Mouse (Mus musculus): ENCODE measurements around the gene 4930558C23Rik. TPM values are rescaled to one million over a fixed set of nuclear protein-coding genes. Genes with fewer than 3 reads are reported as not detected.

4930558C23Rik gene
- polyA plus RNA-seq, 1 experiment from 2014 or later = not detected

Other genes starting within 250 kb of the 4930558C23Rik start
- gene Sema6c, start 242.4 kb downstream of the 4930558C23Rik start, polyA plus RNA-seq (2016; fragmentation: Nextera tagmentation; extraction: Ambion mirVana) = 24.2 and 26.4 TPM in 2 replicates
- gene Gabpb2, start 184.9 kb downstream of the 4930558C23Rik start, polyA plus RNA-seq (2016; fragmentation: Nextera tagmentation; extraction: Ambion mirVana) = 14.7 and 15.3 TPM in 2 replicates
- 82.3 and 86.8 TPM in 2 replicates for gene Cdc42se1, start 174.1 kb downstream of the 4930558C23Rik start, polyA plus RNA-seq (2016; fragmentation: Nextera tagmentation; extraction: Ambion mirVana)
- gene Mllt11, start 170.7 kb downstream of the 4930558C23Rik start, polyA plus RNA-seq (2016; fragmentation: Nextera tagmentation; extraction: Ambion mirVana) = 24.9 and 32.9 TPM in 2 replicates
- gene Gm128, start 161.2 kb downstream of the 4930558C23Rik start, polyA plus RNA-seq (2016; fragmentation: Nextera tagmentation; extraction: Ambion mirVana) = 0.49 and 0.70 TPM in 2 replicates
- gene Bnipl, start 151.6 kb downstream of the 4930558C23Rik start, polyA plus RNA-seq (2016; fragmentation: Nextera tagmentation; extraction: Ambion mirVana) = 1.8 and 2.5 TPM in 2 replicates
- 43.3 TPM in 2 replicates for gene Mindy1, start 121.5 kb downstream of the 4930558C23Rik start, polyA plus RNA-seq (2016; fragmentation: Nextera tagmentation; extraction: Ambion mirVana)
- 25.7 and 26.4 TPM in 2 replicates for gene Prune1, start 120.8 kb downstream of the 4930558C23Rik start, polyA plus RNA-seq (2016; fragmentation: Nextera tagmentation; extraction: Ambion mirVana)
- gene Anxa9, start 95.7 kb downstream of the 4930558C23Rik start, polyA plus RNA-seq (2016; fragmentation: Nextera tagmentation; extraction: Ambion mirVana) = 1.3 and 1.6 TPM in 2 replicates
- gene Cers2, start 88.0 kb downstream of the 4930558C23Rik start, polyA plus RNA-seq (2016; fragmentation: Nextera tagmentation; extraction: Ambion mirVana) = 155 and 156 TPM in 2 replicates
- 61.8 and 63.6 TPM in 2 replicates for gene Setdb1, start 45.6 kb downstream of the 4930558C23Rik start, polyA plus RNA-seq (2016; fragmentation: Nextera tagmentation; extraction: Ambion mirVana)
- 51.5 and 53.6 TPM in 2 replicates for gene Arnt, start 31.5 kb upstream of the 4930558C23Rik start, polyA plus RNA-seq (2016; fragmentation: Nextera tagmentation; extraction: Ambion mirVana)
- gene Ctsk, start 96.4 kb upstream of the 4930558C23Rik start, polyA plus RNA-seq (2016; fragmentation: Nextera tagmentation; extraction: Ambion mirVana) = 20.2 and 25.7 TPM in 2 replicates
- 8.7 and 9.4 TPM in 2 replicates for gene Ctss, start 123.9 kb upstream of the 4930558C23Rik start, polyA plus RNA-seq (2016; fragmentation: Nextera tagmentation; extraction: Ambion mirVana)
- gene Hormad1, start 156.8 kb upstream of the 4930558C23Rik start, polyA plus RNA-seq (2016; fragmentation: Nextera tagmentation; extraction: Ambion mirVana) = not detected in 2 replicates
- gene Golph3l, start 186.1 kb upstream of the 4930558C23Rik start, polyA plus RNA-seq (2016; fragmentation: Nextera tagmentation; extraction: Ambion mirVana) = 30.4 and 34.8 TPM in 2 replicates
- gene Ensa, start 222.2 kb upstream of the 4930558C23Rik start, polyA plus RNA-seq (2016; fragmentation: Nextera tagmentation; extraction: Ambion mirVana) = 85.4 and 85.7 TPM in 2 replicates